33 mouse cellular contexts compared by ENCODE assay signal in genomic region chr1:36541844-36542243, GRCm38 (mm10). TPM values are rescaled to one million over a fixed set of nuclear protein-coding genes. Genes with fewer than 3 reads are reported as not detected.
A peak's percentile ranks its signal among the peaks of the same experiment; 100 is the strongest.
DNase-seq lines count a peak whose midpoint lies in the region; ATAC-seq lines count a peak whose summit lies in the region.
"Had no signal": no experiment of that assay in that cellular context is flagged by ENCODE, and none has a peak within 500 bp of the region (broad histone marks: within the 10 kb centered on the region; RNA-seq: fewer than 3 reads in every experiment).

No protein-coding gene starts in this region.

- peaks cover 7% of the 10 kb centered on the region; the same call in 1 of the 2 replicates for H3K4me1 ChIP-seq in kidney, embryonic 16.5 days (ENCODE audit: insufficient read depth, low read length)
- peaks cover 16% of the 10 kb centered on the region for H3K4me1 ChIP-seq in neural tube, embryonic 15.5 days

- no peak overlapping the region for H3K4me2 ChIP-seq in kidney, embryonic 16.5 days (replicated peaks; ENCODE audit: low read depth, low read length)
- H3K4me2 ChIP-seq in neural tube, embryonic 15.5 days = no peak overlapping the region
- H3K4me2 ChIP-seq: forebrain, embryonic 13.5 days; limb, embryonic 12.5 days; liver, embryonic 15.5 days; lung, embryonic 14.5 days had no signal

- H3K9ac ChIP-seq in kidney, embryonic 16.5 days (replicated peaks; ENCODE audit: low read length) = no peak overlapping the region
- no peak overlapping the region for H3K9ac ChIP-seq in neural tube, embryonic 15.5 days (replicated peaks)
- H3K9ac ChIP-seq: forebrain, embryonic 13.5 days; limb, embryonic 12.5 days; liver, embryonic 15.5 days; lung, embryonic 14.5 days had no signal

- no peak overlapping the region for H3K4me3 ChIP-seq in kidney, embryonic 16.5 days (ENCODE audit: low read length)
- no peak overlapping the region for H3K4me3 ChIP-seq in neural tube, embryonic 15.5 days (replicated peaks)
- H3K4me3 ChIP-seq: forebrain, embryonic 13.5 days; heart, adult 2 months; limb, embryonic 12.5 days; liver, embryonic 15.5 days had no signal

- peaks cover 42% of the 10 kb centered on the region for H3K36me3 ChIP-seq in kidney, embryonic 16.5 days (ENCODE audit: insufficient read depth, low read length)
- H3K36me3 ChIP-seq in neural tube, embryonic 15.5 days = peaks cover 37% of the 10 kb centered on the region

- H3K27me3 ChIP-seq in kidney, embryonic 16.5 days (ENCODE audit: insufficient read depth, low read length) = no peaks in the 10 kb centered on the region
- no peaks in the 10 kb centered on the region for H3K27me3 ChIP-seq in neural tube, embryonic 15.5 days (replicated peaks)
- H3K27me3 ChIP-seq: forebrain, embryonic 13.5 days; limb, embryonic 12.5 days; liver, embryonic 15.5 days had no signal

- DNase-seq in cerebellum, postnatal 4 days (ENCODE audit: low spot score in 2 of 2) = no peak
- DNase-seq in brain, adult 2 months (ENCODE audit: low read depth, low spot score) = peak; percentile 72
- DNase-seq in cerebellum, adult 18-20 months = peak; percentile 68 to 72
- peak; percentile 80 to 87 for DNase-seq in cerebellum, postnatal 10 days
- no peak for DNase-seq in frontal cortex, postnatal 36 days (ENCODE audit: low spot score in 2 of 2)
- DNase-seq: adrenal gland, postnatal 10 days; gastrocnemius, postnatal 36 days; heart, adult 2 months; heart, postnatal 14 days; kidney, adult 18-20 months; kidney, postnatal 4 days; lung, embryonic 14.5 days; lung, postnatal 14 days; midbrain, embryonic 14.5 days; right cerebral cortex, adult 18-20 months; right cerebral cortex, postnatal 4 days; thymus, postnatal 4 days had no signal

- H3K9me3 ChIP-seq in kidney, embryonic 16.5 days (ENCODE audit: low read length) = no peaks in the 10 kb centered on the region
- H3K9me3 ChIP-seq in neural tube, embryonic 15.5 days (replicated peaks) = no peaks in the 10 kb centered on the region
- H3K9me3 ChIP-seq: forebrain, embryonic 13.5 days; G1E; limb, embryonic 12.5 days; liver, embryonic 15.5 days had no signal

- no peak overlapping the region for H3K27ac ChIP-seq in kidney, embryonic 16.5 days (ENCODE audit: low read length)
- H3K27ac ChIP-seq in neural tube, embryonic 15.5 days (replicated peaks) = no peak overlapping the region
- H3K27ac ChIP-seq: forebrain, embryonic 13.5 days; heart, adult 2 months; kidney, postnatal 0 days; limb, embryonic 12.5 days; liver, embryonic 15.5 days; stomach, postnatal 0 days had no signal

- WGBS in kidney, embryonic 16.5 days = 94% methylated on average over 16 of the region's 16 CpGs
- WGBS in neural tube, embryonic 15.5 days = 89% methylated on average over 16 of the region's 16 CpGs

- 0 out of 2 replicates have a peak, but pooled peaks have one; percentile 28 for ATAC-seq in cerebellum, adult (ENCODE audit: insufficient number of reproducible peaks, low FRiP score, low TSS enrichment)
- no peak for ATAC-seq in kidney, embryonic 16.5 days (ENCODE audit: low FRiP score, low TSS enrichment)
- no peak for ATAC-seq in neural tube, embryonic 15.5 days (ENCODE audit: low FRiP score)
- ATAC-seq: forebrain, embryonic 13.5 days; hindbrain, embryonic 16.5 days had no signal

RNA-seq across cellular contexts. Expression of gene Gm42417, which starts 2.6 kb away (rescaled TPM):
- polyA plus RNA-seq in kidney, embryonic 16.5 days (2015; fragmentation: Nextera tagmentation; extraction: Ambion mirVana) = 0.30 and 1.5 TPM in 2 replicates
- polyA plus RNA-seq in neural tube, embryonic 15.5 days (2015; fragmentation: Nextera tagmentation; extraction: Ambion mirVana) = 0.36 and 1.2 TPM in 2 replicates
- polyA plus RNA-seq: embryonic facial prominence, embryonic 11.5 days; heart, adult 2 months; heart, embryonic 14.5 days; hindbrain, embryonic 11.5 days; intestine, embryonic 14.5 days; kidney, postnatal 0 days; liver, adult 2 months; liver, embryonic 15.5 days; lung, embryonic 14.5 days; midbrain, embryonic 14.5 days; spleen, adult 2 months had no signal

RNA-seq across cellular contexts. Expression of gene Ankrd23, which starts 5.2 kb away (rescaled TPM):
- polyA plus RNA-seq in kidney, embryonic 16.5 days (2015; fragmentation: Nextera tagmentation; extraction: Ambion mirVana) = 15.2 and 21.7 TPM in 2 replicates
- polyA plus RNA-seq in neural tube, embryonic 15.5 days (2015; fragmentation: Nextera tagmentation; extraction: Ambion mirVana) = 21.6 and 21.8 TPM in 2 replicates

RNA-seq across cellular contexts. Expression of gene Ankrd39, which starts 5.4 kb away (rescaled TPM):
- 29.2 and 30.0 TPM in 2 replicates for polyA plus RNA-seq in kidney, embryonic 16.5 days (2015; fragmentation: Nextera tagmentation; extraction: Ambion mirVana)
- 29.4 and 33.0 TPM in 2 replicates for polyA plus RNA-seq in neural tube, embryonic 15.5 days (2015; fragmentation: Nextera tagmentation; extraction: Ambion mirVana)

RNA-seq across cellular contexts. Expression of gene Sema4c, which starts 16.3 kb away (rescaled TPM):
- 21.4 and 21.9 TPM in 2 replicates for polyA plus RNA-seq in kidney, embryonic 16.5 days (2015; fragmentation: Nextera tagmentation; extraction: Ambion mirVana)
- 20.5 and 20.8 TPM in 2 replicates for polyA plus RNA-seq in neural tube, embryonic 15.5 days (2015; fragmentation: Nextera tagmentation; extraction: Ambion mirVana)
- polyA plus RNA-seq: G1E had no signal

RNA-seq across cellular contexts. Expression of gene Cnnm3, which starts 30.2 kb away (rescaled TPM):
- 3.5 and 3.7 TPM in 2 replicates for polyA plus RNA-seq in kidney, embryonic 16.5 days (2015; fragmentation: Nextera tagmentation; extraction: Ambion mirVana)
- polyA plus RNA-seq in neural tube, embryonic 15.5 days (2015; fragmentation: Nextera tagmentation; extraction: Ambion mirVana) = 3.1 and 4.5 TPM in 2 replicates

Comparison
In these comparisons a context has a peak if more than half of its experiments do, and no peak if none do; other contexts are left out.
1. DNase-seq: peak in brain, adult 2 months (single experiment), cerebellum, adult 18-20 months (2 of 2) and cerebellum, postnatal 10 days (2 of 2); none in cerebellum, postnatal 4 days (0 of 2) and frontal cortex, postnatal 36 days (0 of 2).